Mouse (Mus musculus): Measurements from ENCODE around the gene Cd22. TPM values are rescaled to one million over a fixed set of nuclear protein-coding genes. Genes with fewer than 3 reads are reported as not detected.

The Cd22 gene
- total and polyA plus RNA-seq, 3 experiments = 0.07 TPM; not detected in 2

GRCm38 (mm10) chr7:30820131-30820530 lies 60.0 kb downstream of the Cd22 start:
- TF ChIP-seq ELF1 (IDR thresholded peaks at IDR 0.05; ENCODE audit: low read depth, low read length) = no peak
- no peak for TF ChIP-seq ZNF384 (IDR thresholded peaks at IDR 0.05; ENCODE audit: low read depth, low read length)
- no peak for TF ChIP-seq POLR2A (IDR thresholded peaks at IDR 0.05; ENCODE audit: control insufficient read depth in 1 of 2, insufficient read depth in 1 of 2, low read depth in 1 of 2, low read length in 2 of 2, poor library complexity in 1 of 2)
- TF ChIP-seq MYC (IDR thresholded peaks at IDR 0.05; ENCODE audit: low read depth, low read length) = no peak
- TF ChIP-seq NRF1 (IDR thresholded peaks at IDR 0.05; ENCODE audit: insufficient read depth, low read depth, low read length, poor library complexity, severe bottlenecking) = no peak
- no peak for TF ChIP-seq TCF12 (IDR thresholded peaks at IDR 0.05; ENCODE audit: low read depth, low read length)
- no peak for TF ChIP-seq ZMIZ1 (IDR thresholded peaks at IDR 0.05; ENCODE audit: low read depth, low read length)
- TF ChIP-seq CHD2 (IDR thresholded peaks at IDR 0.05; ENCODE audit: low read length) = no peak
- no peak for TF ChIP-seq GATA1 (IDR thresholded peaks at IDR 0.05; ENCODE audit: low read depth, low read length)
- no peak for TF ChIP-seq HCFC1 (IDR thresholded peaks at IDR 0.05; ENCODE audit: low read depth, low read length)
- no peak for TF ChIP-seq ZKSCAN1 (IDR thresholded peaks at IDR 0.05; ENCODE audit: low read depth, low read length)
- TF ChIP-seq MYB (IDR thresholded peaks at IDR 0.05; ENCODE audit: low read depth, low read length) = no peak
- TF ChIP-seq EP300 (IDR thresholded peaks at IDR 0.05; ENCODE audit: low read depth in 1 of 2, low read length in 2 of 2) = no peak
- TF ChIP-seq UBTF (IDR thresholded peaks at IDR 0.05; ENCODE audit: borderline replicate concordance, insufficient read depth, low read depth, low read length) = no peak
- TF ChIP-seq MEF2A (IDR thresholded peaks at IDR 0.05; ENCODE audit: extremely low read depth, insufficient replicate concordance, low read depth, low read length, poor library complexity, severe bottlenecking) = no peak
- no peak for TF ChIP-seq TBP (IDR thresholded peaks at IDR 0.05; ENCODE audit: low read depth, low read length)
- no peak for TF ChIP-seq USF1 (IDR thresholded peaks at IDR 0.05; ENCODE audit: low read depth, low read length)
- no peak overlapping the region for H3K27ac ChIP-seq (ENCODE audit: control insufficient read depth, low read depth, low read length)
- H3K79me2 ChIP-seq (ENCODE audit: control insufficient read depth, insufficient read depth, low read length, poor library complexity) = no peaks in the 10 kb centered on the region
- no peak for DNase-seq (ENCODE audit: low read depth, low spot score)
- no peak overlapping the region for H3K9ac ChIP-seq (ENCODE audit: control insufficient read depth, low read depth, low read length, poor library complexity, severe bottlenecking)
- H3K27me3 ChIP-seq (ENCODE audit: control insufficient read depth in 1 of 2, insufficient read depth in 2 of 2, low read length in 2 of 2) = peaks cover 2 to 3% of the 10 kb centered on the region in 2 experiments; a peak in 2 of 4 replicates
- no peak overlapping the region; a peak in 1 of 4 replicates for H3K4me3 ChIP-seq (ENCODE audit: control insufficient read depth in 1 of 2, insufficient read depth in 1 of 2, low read depth in 2 of 2, low read length in 2 of 2)
- H3K36me3 ChIP-seq (ENCODE audit: control insufficient read depth in 1 of 2, insufficient read depth in 2 of 2, low read length in 2 of 2) = no peaks in the 10 kb centered on the region
- peaks cover 0 to 3% of the 10 kb centered on the region in 2 experiments; a peak in 2 of 4 replicates for H3K4me1 ChIP-seq (ENCODE audit: control insufficient read depth in 1 of 2, insufficient read depth in 2 of 2, low read length in 2 of 2)
- H3K9me3 ChIP-seq (replicated peaks; ENCODE audit: insufficient read depth, low read length) = no peaks in the 10 kb centered on the region

Other genes with a start within 250 kb of the Cd22 start
- 0.15 TPM in 1 of 2 replicates, not detected in the other for gene Etv2, start 244.5 kb downstream of the Cd22 start, total RNA-seq (2012; rRNA removed)
- gene Etv2, start 244.5 kb downstream of the Cd22 start, polyA plus RNA-seq (2012; ENCODE audit: insufficient read depth in 1 of 2, insufficient read length in 2 of 2, low read depth in 1 of 2, low replicate concordance in 2 of 2, missing spikeins in 1 of 2) = not detected
- 103 and 124 TPM in 2 replicates for gene Rbm42, start 230.0 kb downstream of the Cd22 start, total RNA-seq (2012; rRNA removed)
- gene Rbm42, start 230.0 kb downstream of the Cd22 start, polyA plus RNA-seq (2012; ENCODE audit: insufficient read depth in 1 of 2, insufficient read length in 2 of 2, low read depth in 1 of 2, low replicate concordance in 2 of 2, missing spikeins in 1 of 2) = 100 to 1,000 TPM in 1 of 2 experiments, not detected in 1; 129 TPM
- gene Haus5, start 215.3 kb downstream of the Cd22 start, total RNA-seq (2012; rRNA removed) = 34.3 and 35.0 TPM in 2 replicates
- gene Haus5, start 215.3 kb downstream of the Cd22 start, polyA plus RNA-seq (2012; ENCODE audit: insufficient read depth in 1 of 2, insufficient read length in 2 of 2, low read depth in 1 of 2, low replicate concordance in 2 of 2, missing spikeins in 1 of 2) = 10 to 100 TPM in 1 of 2 experiments, not detected in 1; 55.9 TPM
- not detected in 2 replicates for gene Pmis2, start 208.7 kb downstream of the Cd22 start, total RNA-seq (2012; rRNA removed)
- not detected for gene Pmis2, start 208.7 kb downstream of the Cd22 start, polyA plus RNA-seq (2012; ENCODE audit: insufficient read depth in 1 of 2, insufficient read length in 2 of 2, low read depth in 1 of 2, low replicate concordance in 2 of 2, missing spikeins in 1 of 2)
- gene 2200002J24Rik, start 181.4 kb downstream of the Cd22 start, total RNA-seq (2012; rRNA removed) = 0.52 TPM in 1 of 2 replicates, not detected in the other
- 1 to 10 TPM in 1 of 2 experiments, not detected in 1; 1.2 TPM for gene 2200002J24Rik, start 181.4 kb downstream of the Cd22 start, polyA plus RNA-seq (2012; ENCODE audit: insufficient read depth in 1 of 2, insufficient read length in 2 of 2, low read depth in 1 of 2, low replicate concordance in 2 of 2, missing spikeins in 1 of 2)
- 2.7 and 3.0 TPM in 2 replicates for gene Atp4a, start 168.1 kb downstream of the Cd22 start, total RNA-seq (2012; rRNA removed)
- 1 to 10 TPM in 1 of 2 experiments, not detected in 1; 1.5 TPM for gene Atp4a, start 168.1 kb downstream of the Cd22 start, polyA plus RNA-seq (2012; ENCODE audit: insufficient read depth in 1 of 2, insufficient read length in 2 of 2, low read depth in 1 of 2, low replicate concordance in 2 of 2, missing spikeins in 1 of 2)
- gene Tmem147, start 150.8 kb downstream of the Cd22 start, total RNA-seq (2012; rRNA removed) = 218 and 266 TPM in 2 replicates
- gene Tmem147, start 150.8 kb downstream of the Cd22 start, polyA plus RNA-seq (2012; ENCODE audit: insufficient read depth in 1 of 2, insufficient read length in 2 of 2, low read depth in 1 of 2, low replicate concordance in 2 of 2, missing spikeins in 1 of 2) = 100 to 1,000 TPM; 307 to 324 TPM
- not detected in 2 replicates for gene Gapdhs, start 136.7 kb downstream of the Cd22 start, total RNA-seq (2012; rRNA removed)
- gene Gapdhs, start 136.7 kb downstream of the Cd22 start, polyA plus RNA-seq (2012; ENCODE audit: insufficient read depth in 1 of 2, insufficient read length in 2 of 2, low read depth in 1 of 2, low replicate concordance in 2 of 2, missing spikeins in 1 of 2) = under 1 TPM in 1 of 2 experiments, not detected in 1; 0.49 TPM
- gene Sbsn, start 128.9 kb downstream of the Cd22 start, total RNA-seq (2012; rRNA removed) = 1.2 TPM in 1 of 2 replicates, not detected in the other
- under 1 TPM in 1 of 2 experiments, not detected in 1; 0.17 TPM for gene Sbsn, start 128.9 kb downstream of the Cd22 start, polyA plus RNA-seq (2012; ENCODE audit: insufficient read depth in 1 of 2, insufficient read length in 2 of 2, low read depth in 1 of 2, low replicate concordance in 2 of 2, missing spikeins in 1 of 2)
- not detected in 2 replicates for gene Dmkn, start 116.6 kb downstream of the Cd22 start, total RNA-seq (2012; rRNA removed)
- not detected for gene Dmkn, start 116.6 kb downstream of the Cd22 start, polyA plus RNA-seq (2012; ENCODE audit: insufficient read depth in 1 of 2, insufficient read length in 2 of 2, low read depth in 1 of 2, low replicate concordance in 2 of 2, missing spikeins in 1 of 2)
- gene Krtdap, start 92.4 kb downstream of the Cd22 start, total RNA-seq (2012; rRNA removed) = not detected in 2 replicates
- not detected for gene Krtdap, start 92.4 kb downstream of the Cd22 start, polyA plus RNA-seq (2012; ENCODE audit: insufficient read depth in 1 of 2, insufficient read length in 2 of 2, low read depth in 1 of 2, low replicate concordance in 2 of 2, missing spikeins in 1 of 2)
- gene Ffar2, start 56.6 kb downstream of the Cd22 start, total RNA-seq (2012; rRNA removed) = not detected in 2 replicates
- under 1 TPM in 1 of 2 experiments, not detected in 1; 0.04 TPM for gene Ffar2, start 56.6 kb downstream of the Cd22 start, polyA plus RNA-seq (2012; ENCODE audit: insufficient read depth in 1 of 2, insufficient read length in 2 of 2, low read depth in 1 of 2, low replicate concordance in 2 of 2, missing spikeins in 1 of 2)
- not detected in 2 replicates for gene Ffar3, start 24.2 kb downstream of the Cd22 start, total RNA-seq (2012; rRNA removed)
- gene Ffar3, start 24.2 kb downstream of the Cd22 start, polyA plus RNA-seq (2012; ENCODE audit: insufficient read depth in 1 of 2, insufficient read length in 2 of 2, low read depth in 1 of 2, low replicate concordance in 2 of 2, missing spikeins in 1 of 2) = not detected
- gene Ffar1, start 18.8 kb downstream of the Cd22 start, total RNA-seq (2012; rRNA removed) = not detected in 2 replicates
- not detected for gene Ffar1, start 18.8 kb downstream of the Cd22 start, polyA plus RNA-seq (2012; ENCODE audit: insufficient read depth in 1 of 2, insufficient read length in 2 of 2, low read depth in 1 of 2, low replicate concordance in 2 of 2, missing spikeins in 1 of 2)
- gene Mag, start 34.5 kb upstream of the Cd22 start, total RNA-seq (2012; rRNA removed) = not detected in 2 replicates
- not detected for gene Mag, start 34.5 kb upstream of the Cd22 start, polyA plus RNA-seq (2012; ENCODE audit: insufficient read depth in 1 of 2, insufficient read length in 2 of 2, low read depth in 1 of 2, low replicate concordance in 2 of 2, missing spikeins in 1 of 2)
- gene Hamp2, start 44.3 kb upstream of the Cd22 start, total RNA-seq (2012; rRNA removed) = not detected in 2 replicates
- not detected for gene Hamp2, start 44.3 kb upstream of the Cd22 start, polyA plus RNA-seq (2012; ENCODE audit: insufficient read depth in 1 of 2, insufficient read length in 2 of 2, low read depth in 1 of 2, low replicate concordance in 2 of 2, missing spikeins in 1 of 2)
- gene Hamp, start 63.7 kb upstream of the Cd22 start, total RNA-seq (2012; rRNA removed) = not detected in 2 replicates
- gene Hamp, start 63.7 kb upstream of the Cd22 start, polyA plus RNA-seq (2012; ENCODE audit: insufficient read depth in 1 of 2, insufficient read length in 2 of 2, low read depth in 1 of 2, low replicate concordance in 2 of 2, missing spikeins in 1 of 2) = not detected
- gene Usf2, start 76.5 kb upstream of the Cd22 start, total RNA-seq (2012; rRNA removed) = 34.4 and 43.0 TPM in 2 replicates
- 100 to 1,000 TPM in 1 of 2 experiments, not detected in 1; 144 TPM for gene Usf2, start 76.5 kb upstream of the Cd22 start, polyA plus RNA-seq (2012; ENCODE audit: insufficient read depth in 1 of 2, insufficient read length in 2 of 2, low read depth in 1 of 2, low replicate concordance in 2 of 2, missing spikeins in 1 of 2)
- not detected in 2 replicates for gene Lsr, start 93.1 kb upstream of the Cd22 start, total RNA-seq (2012; rRNA removed)
- under 1 TPM in 1 of 2 experiments, not detected in 1; 0.22 TPM for gene Lsr, start 93.1 kb upstream of the Cd22 start, polyA plus RNA-seq (2012; ENCODE audit: insufficient read depth in 1 of 2, insufficient read length in 2 of 2, low read depth in 1 of 2, low replicate concordance in 2 of 2, missing spikeins in 1 of 2)
- not detected in 2 replicates for gene Fam187b, start 93.4 kb upstream of the Cd22 start, total RNA-seq (2012; rRNA removed)
- not detected for gene Fam187b, start 93.4 kb upstream of the Cd22 start, polyA plus RNA-seq (2012; ENCODE audit: insufficient read depth in 1 of 2, insufficient read length in 2 of 2, low read depth in 1 of 2, low replicate concordance in 2 of 2, missing spikeins in 1 of 2)
- gene Fxyd5, start 162.1 kb upstream of the Cd22 start, total RNA-seq (2012; rRNA removed) = 38.6 and 39.4 TPM in 2 replicates
- gene Fxyd5, start 162.1 kb upstream of the Cd22 start, polyA plus RNA-seq (2012; ENCODE audit: insufficient read depth in 1 of 2, insufficient read length in 2 of 2, low read depth in 1 of 2, low replicate concordance in 2 of 2, missing spikeins in 1 of 2) = 10 to 100 TPM in 1 of 2 experiments, not detected in 1; 57.5 TPM
- not detected in 2 replicates for gene Fxyd7, start 171.1 kb upstream of the Cd22 start, total RNA-seq (2012; rRNA removed)
- under 1 TPM in 1 of 2 experiments, not detected in 1; 0.11 TPM for gene Fxyd7, start 171.1 kb upstream of the Cd22 start, polyA plus RNA-seq (2012; ENCODE audit: insufficient read depth in 1 of 2, insufficient read length in 2 of 2, low read depth in 1 of 2, low replicate concordance in 2 of 2, missing spikeins in 1 of 2)
- not detected in 2 replicates for gene Fxyd1, start 176.9 kb upstream of the Cd22 start, total RNA-seq (2012; rRNA removed)
- gene Fxyd1, start 176.9 kb upstream of the Cd22 start, polyA plus RNA-seq (2012; ENCODE audit: insufficient read depth in 1 of 2, insufficient read length in 2 of 2, low read depth in 1 of 2, low replicate concordance in 2 of 2, missing spikeins in 1 of 2) = under 1 TPM in 1 of 2 experiments, not detected in 1; 0.22 TPM
- gene Lgi4, start 179.0 kb upstream of the Cd22 start, total RNA-seq (2012; rRNA removed) = not detected in 2 replicates
- gene Lgi4, start 179.0 kb upstream of the Cd22 start, polyA plus RNA-seq (2012; ENCODE audit: insufficient read depth in 1 of 2, insufficient read length in 2 of 2, low read depth in 1 of 2, low replicate concordance in 2 of 2, missing spikeins in 1 of 2) = not detected
- gene Fxyd3, start 196.4 kb upstream of the Cd22 start, total RNA-seq (2012; rRNA removed) = not detected in 2 replicates
- not detected for gene Fxyd3, start 196.4 kb upstream of the Cd22 start, polyA plus RNA-seq (2012; ENCODE audit: insufficient read depth in 1 of 2, insufficient read length in 2 of 2, low read depth in 1 of 2, low replicate concordance in 2 of 2, missing spikeins in 1 of 2)
- 0.69 and 1.6 TPM in 2 replicates for gene Hpn, start 234.9 kb upstream of the Cd22 start, total RNA-seq (2012; rRNA removed)
- 1 to 10 TPM in 1 of 2 experiments, not detected in 1; 1.1 TPM for gene Hpn, start 234.9 kb upstream of the Cd22 start, polyA plus RNA-seq (2012; ENCODE audit: insufficient read depth in 1 of 2, insufficient read length in 2 of 2, low read depth in 1 of 2, low replicate concordance in 2 of 2, missing spikeins in 1 of 2)
- gene Scn1b, start 246.7 kb upstream of the Cd22 start, total RNA-seq (2012; rRNA removed) = not detected in 2 replicates
- not detected for gene Scn1b, start 246.7 kb upstream of the Cd22 start, polyA plus RNA-seq (2012; ENCODE audit: insufficient read depth in 1 of 2, insufficient read length in 2 of 2, low read depth in 1 of 2, low replicate concordance in 2 of 2, missing spikeins in 1 of 2)

All from MEL (cell line).